Mouse (Mus musculus): ENCODE measurements around the gene Slc28a1.

The Slc28a1 gene

GRCm38 (mm10) chr7:81114555-81114954 is at the start of gene Slc28a1:
Gene Slc28a1, plus strand, starts transcription at chr7:81114799.
- no peak for DNase-seq (ENCODE audit: low spot score in 2 of 2)

GRCm38 (mm10) chr7:81066714-81067113 is 47.9 kb upstream of the Slc28a1 start:
- no peak for DNase-seq (ENCODE audit: low spot score in 2 of 2)

GRCm38 (mm10) chr7:81072463-81072862 is 42.1 kb upstream of the Slc28a1 start:
- peak; percentile 31 to 64 for DNase-seq (ENCODE audit: low spot score in 2 of 2)

GRCm38 (mm10) chr7:81073273-81073672 is 41.3 kb upstream of the Slc28a1 start:
- no peak for DNase-seq (ENCODE audit: low spot score in 2 of 2)

GRCm38 (mm10) chr7:81074546-81074945 is 40.1 kb upstream of the Slc28a1 start:
- no peak for DNase-seq (ENCODE audit: low spot score in 2 of 2)

GRCm38 (mm10) chr7:81075299-81075698 is 39.3 kb upstream of the Slc28a1 start:
- no peak for DNase-seq (ENCODE audit: low spot score in 2 of 2)

GRCm38 (mm10) chr7:81075732-81076131 is 38.9 kb upstream of the Slc28a1 start:
- DNase-seq (ENCODE audit: low spot score in 2 of 2): no peak

GRCm38 (mm10) chr7:81077009-81077408 is 37.6 kb upstream of the Slc28a1 start:
- DNase-seq (ENCODE audit: low spot score in 2 of 2): no peak

- no peak for DNase-seq (ENCODE audit: low spot score in 2 of 2)
Measured at GRCm38 (mm10) chr7:81078740-81079139, 35.9 kb upstream of the Slc28a1 start.

GRCm38 (mm10) chr7:81093420-81093965 is 21.1 kb upstream of the Slc28a1 start:
- no peak for DNase-seq (ENCODE audit: low spot score in 2 of 2)

- DNase-seq (ENCODE audit: low spot score in 2 of 2): no peak
Measured at GRCm38 (mm10) chr7:81094104-81094757, 20.4 kb upstream of the Slc28a1 start.

GRCm38 (mm10) chr7:81100341-81100740 is 14.3 kb upstream of the Slc28a1 start:
- DNase-seq (ENCODE audit: low spot score in 2 of 2): no peak

GRCm38 (mm10) chr7:81102854-81103253 is 11.7 kb upstream of the Slc28a1 start:
- no peak for DNase-seq (ENCODE audit: low spot score in 2 of 2)

- no peak for DNase-seq (ENCODE audit: low spot score in 2 of 2)
Measured at GRCm38 (mm10) chr7:81105525-81105924, 9.1 kb upstream of the Slc28a1 start.

- no peak for DNase-seq (ENCODE audit: low spot score in 2 of 2)
Measured at GRCm38 (mm10) chr7:81108226-81108625, 6.4 kb upstream of the Slc28a1 start.

GRCm38 (mm10) chr7:81109717-81110651 is 4.6 kb upstream of the Slc28a1 start:
- DNase-seq (ENCODE audit: low spot score in 2 of 2): no peak

- no peak for DNase-seq (ENCODE audit: low spot score in 2 of 2)
Measured at GRCm38 (mm10) chr7:81110791-81111190, 3.8 kb upstream of the Slc28a1 start.

- no peak for DNase-seq (ENCODE audit: low spot score in 2 of 2)
Measured at GRCm38 (mm10) chr7:81111729-81112128, 2.9 kb upstream of the Slc28a1 start.

- no peak for DNase-seq (ENCODE audit: low spot score in 2 of 2)
Measured at GRCm38 (mm10) chr7:81112686-81113360, 1.8 kb upstream of the Slc28a1 start.

GRCm38 (mm10) chr7:81121099-81121498 is 6.5 kb downstream of the Slc28a1 start:
- DNase-seq (ENCODE audit: low spot score in 2 of 2): no peak

GRCm38 (mm10) chr7:81122808-81123207 is 8.2 kb downstream of the Slc28a1 start:
- no peak for DNase-seq (ENCODE audit: low spot score in 2 of 2)

- DNase-seq (ENCODE audit: low spot score in 2 of 2): no peak
Measured at GRCm38 (mm10) chr7:81123553-81123952, 9.0 kb downstream of the Slc28a1 start.

All from frontal cortex, postnatal 36 days (tissue).